Mouse (Mus musculus) kidney, embryonic 16.5 days (tissue): ENCODE data around the gene Prps1l3. TPM values are rescaled to one million over a fixed set of nuclear protein-coding genes. Genes with fewer than 3 reads are reported as not detected.

ENCODE experiments used
- polyA plus RNA-seq: library from polyadenylated mRNA; unstranded; fragments of >200 nt; fragmentation: Nextera tagmentation; extraction: Ambion mirVana; gene quantifications from 2 replicates; pipeline ENCODE4 v1.2.1, GENCODE M21; 2015

The Prps1l3 gene
- polyA plus RNA-seq, 1 experiment from 2014 or later: 86.3 TPM

Other genes starting within 250 kb of the Prps1l3 start
- gene Slc25a21, start 32.9 kb upstream of the Prps1l3 start, polyA plus RNA-seq: 3.4 and 3.5 TPM in 2 replicates
- gene Mipol1, start within 50 bp of the Prps1l3 start, polyA plus RNA-seq: 13.0 and 14.0 TPM in 2 replicates